Mouse (Mus musculus) spleen, adult 2 months (tissue): ENCODE results near the gene Olfr1425. TPM values are rescaled to one million over a fixed set of nuclear protein-coding genes. Genes with fewer than 3 reads are reported as not detected.

Experiments used
- DNase-seq, 2 experiments: peaks; one replicate each; pipeline versions ENCODE4 v3.0.0 to v3.0.0-alpha.2; 2012 to 2021; ENCODE audit warnings: low spot score in 2 of 2, low read depth in 1 of 2
- H3K27ac ChIP-seq: fragments of 200-500 bp; 2 replicates; pipeline ENCODE4 v1.5.1; 2012; ENCODE audit warnings: low read length, inconsistent platforms; ENCODE audit not compliant: insufficient read depth
- H3K27me3 ChIP-seq: fragments of 200-500 bp; 2 replicates; pipeline ENCODE4 v1.6.1; 2012; ENCODE audit warnings: mild to moderate bottlenecking, moderate library complexity, low read length, inconsistent platforms; ENCODE audit not compliant: control insufficient read depth, insufficient read depth
- H3K36me3 ChIP-seq: fragments of 200-500 bp; 2 replicates; pipeline ENCODE4 v1.6.1; 2012; ENCODE audit warnings: mild to moderate bottlenecking, low read length, inconsistent platforms; ENCODE audit not compliant: control insufficient read depth, insufficient read depth
- H3K4me1 ChIP-seq: fragments of 200-500 bp; 2 replicates; pipeline ENCODE4 v1.6.1; 2011; ENCODE audit warnings: inconsistent platforms; ENCODE audit not compliant: control insufficient read depth, insufficient read depth, insufficient read length
- H3K4me3 ChIP-seq: fragments of 200-500 bp; 2 replicates; pipeline ENCODE4 v1.5.1; 2011; ENCODE audit warnings: mild to moderate bottlenecking, inconsistent platforms; ENCODE audit not compliant: insufficient read depth, insufficient read length; ENCODE audit errors: extremely low read depth
- CTCF ChIP-seq: fragments of 200-500 bp; IDR thresholded peaks from 2 replicates; pipeline ENCODE4 v1.5.1; 2011; ENCODE audit warnings: mild to moderate bottlenecking, inconsistent platforms; ENCODE audit not compliant: insufficient read depth, insufficient read length, insufficient replicate concordance; ENCODE audit errors: extremely low read depth
- POLR2A ChIP-seq: fragments of 200-500 bp; IDR thresholded peaks from 2 replicates; pipeline ENCODE4 v1.6.1; 2011; ENCODE audit warnings: low read depth, low read length, inconsistent platforms
- WGBS: fragments of 180-500 bp; shearing (Covaris S2); methylation state at CpG from one replicate; pipeline ENCODE4 v1.1.7; 2018; 5-methylcytosine and 5-hydroxymethylcytosine counted together
- polyA plus RNA-seq: library from polyadenylated mRNA; depleted of rRNA; stranded (reverse); fragments of >200 nt; gene quantifications from 2 replicates; pipeline ENCODE4 v1.2.3, GENCODE M21; 2012; rRNA removed

The Olfr1425 gene
- polyA plus RNA-seq, 1 experiment, result not detected

DNA sequence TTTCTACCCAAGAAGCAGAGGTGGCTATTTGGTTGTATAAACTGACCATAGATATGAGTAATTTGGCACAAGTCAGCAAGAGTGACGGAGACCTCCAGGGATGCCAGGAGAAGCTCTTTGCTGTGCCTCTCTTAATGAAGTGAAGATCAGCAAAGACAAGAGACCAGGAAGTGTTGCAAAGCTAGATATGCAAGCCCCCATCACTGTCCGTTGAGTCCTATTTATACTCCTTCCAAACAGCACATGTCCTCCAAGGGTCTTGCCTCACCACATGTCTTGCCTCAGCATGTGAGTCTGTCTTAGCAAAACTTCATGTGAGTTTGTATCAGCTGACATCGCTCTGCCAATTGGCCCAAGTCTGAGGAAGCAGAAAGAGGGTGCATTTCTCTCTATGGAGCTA is 52.2 kb downstream of the Olfr1425 start:
- TF ChIP-seq CTCF (no peak), POLR2A (no peak)
- H3K36me3 ChIP-seq, result no peaks in the 10 kb centered on the region
- no peak overlapping the region for H3K4me3 ChIP-seq
- peaks cover 4% of the 10 kb centered on the region; the same call in 1 of the 2 replicates for H3K4me1 ChIP-seq
- DNase-seq, result no peak
- 82% methylated on average over 3 of the region's 3 CpGs for WGBS
- H3K27ac ChIP-seq, result no peak overlapping the region
- no peaks in the 10 kb centered on the region for H3K27me3 ChIP-seq

DNA sequence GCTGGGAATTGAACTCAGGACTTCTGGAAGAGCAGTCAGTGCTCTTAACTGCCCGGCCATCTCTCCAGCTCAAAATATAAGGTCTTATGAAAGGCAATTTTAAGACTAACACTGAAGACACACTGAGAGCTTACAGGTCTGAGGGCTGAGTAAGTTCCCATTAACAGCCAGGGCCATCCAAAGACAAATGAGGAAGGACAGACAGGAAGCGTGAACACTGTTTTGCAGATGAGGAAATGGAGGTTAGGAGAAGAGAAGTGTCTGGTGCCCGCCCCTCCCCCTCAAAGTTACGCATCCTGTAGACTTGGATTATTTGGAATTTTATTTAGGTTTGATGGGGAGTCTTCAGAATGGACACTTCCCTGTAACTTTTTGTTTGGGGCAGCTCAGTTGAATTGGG is 53.4 kb downstream of the Olfr1425 start:
- no peak for TF ChIP-seq CTCF
- no peak for TF ChIP-seq POLR2A
- H3K27ac ChIP-seq, result no peak overlapping the region
- peaks cover 4% of the 10 kb centered on the region; the same call in 1 of the 2 replicates for H3K4me1 ChIP-seq
- 50% methylated on average over 4 of the region's 4 CpGs for WGBS
- DNase-seq, result no peak
- H3K36me3 ChIP-seq, result no peaks in the 10 kb centered on the region
- H3K27me3 ChIP-seq, result no peaks in the 10 kb centered on the region
- no peak overlapping the region for H3K4me3 ChIP-seq

Other genes with a start within 250 kb of the Olfr1425 start
- not detected in 2 replicates for gene Olfr1417, start 238.5 kb downstream of the Olfr1425 start, polyA plus RNA-seq
- gene Olfr1418, start 216.7 kb downstream of the Olfr1425 start, polyA plus RNA-seq, result not detected in 2 replicates
- not detected in 2 replicates for gene Olfr1419, start 202.6 kb downstream of the Olfr1425 start, polyA plus RNA-seq
- not detected in 2 replicates for gene Olfr1420, start 191.2 kb downstream of the Olfr1425 start, polyA plus RNA-seq
- 12.6 and 13.7 TPM in 2 replicates for gene Patl1, start 165.3 kb downstream of the Olfr1425 start, polyA plus RNA-seq
- 9.5 and 9.6 TPM in 2 replicates for gene Osbp, start 111.8 kb downstream of the Olfr1425 start, polyA plus RNA-seq
- not detected in 2 replicates for gene Olfr1423, start 36.4 kb downstream of the Olfr1425 start, polyA plus RNA-seq
- gene Olfr1424, start 15.0 kb downstream of the Olfr1425 start, polyA plus RNA-seq, result not detected in 2 replicates
- not detected in 2 replicates for gene Olfr1426, start 14.3 kb upstream of the Olfr1425 start, polyA plus RNA-seq
- not detected in 2 replicates for gene Olfr1427, start 25.6 kb upstream of the Olfr1425 start, polyA plus RNA-seq
- gene Olfr1428, start 38.2 kb upstream of the Olfr1425 start, polyA plus RNA-seq, result not detected in 2 replicates
- not detected in 2 replicates for gene Olfr76, start 45.5 kb upstream of the Olfr1425 start, polyA plus RNA-seq
- not detected in 2 replicates for gene Olfr1555-ps1, start 92.4 kb upstream of the Olfr1425 start, polyA plus RNA-seq
- not detected in 2 replicates for gene Olfr1431, start 122.9 kb upstream of the Olfr1425 start, polyA plus RNA-seq
- gene Olfr1432, start 154.9 kb upstream of the Olfr1425 start, polyA plus RNA-seq, result not detected in 2 replicates
- gene Olfr262, start 163.9 kb upstream of the Olfr1425 start, polyA plus RNA-seq, result not detected in 2 replicates
- gene Olfr235, start 183.3 kb upstream of the Olfr1425 start, polyA plus RNA-seq, result not detected in 2 replicates
- not detected in 2 replicates for gene Olfr1434, start 202.1 kb upstream of the Olfr1425 start, polyA plus RNA-seq
- gene Olfr1436, start 221.4 kb upstream of the Olfr1425 start, polyA plus RNA-seq, result not detected in 2 replicates
- not detected in 2 replicates for gene Olfr1437, start 247.4 kb upstream of the Olfr1425 start, polyA plus RNA-seq